Mouse (Mus musculus) lung, embryonic 14.5 days (tissue): ENCODE data around the gene Olfr1280. TPM values are rescaled to one million over a fixed set of nuclear protein-coding genes. Genes with fewer than 3 reads are reported as not detected.

Source experiments
- ATAC-seq: fragments of 200-750 bp; cut with Nextera tagmentation; 2 replicates; pipeline ENCODE4 v1.8.0; 2017; ENCODE audit warnings: mild to moderate bottlenecking, moderate TSS enrichment, moderate library complexity; ENCODE audit not compliant: insufficient read depth
- DNase-seq: peaks from one replicate; pipeline ENCODE4 v3.0.0-alpha.2; 2015
- H3K27ac ChIP-seq: fragments of 300-500 bp; sonication (generic); 2 replicates; pipeline ENCODE4 v1.5.1; 2014; ENCODE audit warnings: low read depth, mild to moderate bottlenecking, moderate library complexity
- H3K27me3 ChIP-seq: fragments of 300-500 bp; sonication (generic); 2 replicates; pipeline ENCODE4 v1.6.1; 2014; ENCODE audit warnings: low read length, control low read depth; ENCODE audit not compliant: insufficient read depth
- H3K36me3 ChIP-seq: fragments of 300-500 bp; sonication (generic); 2 replicates; pipeline ENCODE4 v1.6.1; 2014; ENCODE audit warnings: control low read depth; ENCODE audit not compliant: insufficient read depth
- H3K4me1 ChIP-seq: fragments of 300-500 bp; sonication (generic); 2 replicates; pipeline ENCODE4 v1.6.1; 2014; ENCODE audit warnings: antibody characterized with exemption, control low read depth; ENCODE audit not compliant: insufficient read depth
- H3K4me2 ChIP-seq: fragments of 300-500 bp; sonication (generic); 2 replicates; pipeline ENCODE4 v1.6.1; 2014; ENCODE audit warnings: mild to moderate bottlenecking
- H3K4me3 ChIP-seq: fragments of 300-500 bp; sonication (generic); 2 replicates; pipeline ENCODE4 v1.5.1; 2014; ENCODE audit warnings: low read depth, low read length
- H3K9ac ChIP-seq: fragments of 300-500 bp; sonication (generic); 2 replicates; pipeline ENCODE4 v1.6.1; 2014
- H3K9me3 ChIP-seq: fragments of 300-500 bp; sonication (generic); 2 replicates; pipeline ENCODE4 v1.6.1; 2016; ENCODE audit warnings: low read depth, low read length, control low read depth
- CTCF ChIP-seq: IDR thresholded peaks from 2 replicates; pipeline ENCODE4 v1.5.1; 2016; ENCODE audit warnings: antibody characterized with exemption, low read depth
- WGBS: fragments of 180-500 bp; shearing (Covaris S2); extraction: QIAGEN DNeasy Blood & Tissue Kit; methylation state at CpG from one replicate; pipeline ENCODE4 v1.1.7; 2014; 5-methylcytosine and 5-hydroxymethylcytosine counted together
- polyA plus RNA-seq: library from polyadenylated mRNA; unstranded; fragments of >200 nt; fragmentation: Nextera tagmentation; extraction: Ambion mirVana; gene quantifications from 2 replicates; pipeline ENCODE4 v1.2.1, GENCODE M21; 2014

The Olfr1280 gene
- polyA plus RNA-seq, 1 experiment from 2014 or later, result not detected

GRCm38 (mm10) chr2:111366490-111366889 lies 52.7 kb downstream of the Olfr1280 start, which contains the start of gene Olfr1283:
Olfr1283 (plus strand) TSS chr2:111366790.
- H3K36me3 ChIP-seq, result no peaks in the 10 kb centered on the region
- H3K4me1 ChIP-seq, result no peaks in the 10 kb centered on the region
- H3K27ac ChIP-seq, result no peak within 1 kb of the TSS
- no peak for TF ChIP-seq CTCF
- H3K4me3 ChIP-seq, result no peak within 1 kb of the TSS
- no peaks in the 10 kb centered on the region for H3K9me3 ChIP-seq
- H3K9ac ChIP-seq, result no peak within 1 kb of the TSS
- DNase-seq, result no peak
- no peak within 1 kb of the TSS for H3K4me2 ChIP-seq
- no peaks in the 10 kb centered on the region for H3K27me3 ChIP-seq
- 71% methylated on average over 2 of the region's 2 CpGs for WGBS
- ATAC-seq, result no peak

- no peak within 1 kb of the TSS for H3K9ac ChIP-seq
- ATAC-seq, result no peak
- H3K4me3 ChIP-seq, result no peak within 1 kb of the TSS
- H3K27me3 ChIP-seq, result no peaks in the 10 kb centered on the region
- no peak for DNase-seq
- no peaks in the 10 kb centered on the region for H3K4me1 ChIP-seq
- H3K36me3 ChIP-seq, result no peaks in the 10 kb centered on the region
- WGBS, result 88% methylated on average over 1 of the region's 1 CpGs
- H3K9me3 ChIP-seq, result no peaks in the 10 kb centered on the region
- H3K27ac ChIP-seq, result no peak within 1 kb of the TSS
- no peak within 1 kb of the TSS for H3K4me2 ChIP-seq
- no peak for TF ChIP-seq CTCF
Measured at GRCm38 (mm10) chr2:111375222-111375621, 61.4 kb downstream of the Olfr1280 start, which contains the start of gene Olfr1284. Olfr1284 (plus strand) TSS chr2:111375522.

Other genes starting within 250 kb of the Olfr1280 start
- gene Gm13941, start 208.0 kb upstream of the Olfr1280 start, polyA plus RNA-seq, result not detected in 2 replicates
- gene Gm15130, start 161.1 kb upstream of the Olfr1280 start, polyA plus RNA-seq, result not detected in 2 replicates
- gene 4930430A15Rik, start 84.4 kb upstream of the Olfr1280 start, polyA plus RNA-seq, result not detected in 2 replicates
- not detected in 2 replicates for gene Olfr1275, start 78.7 kb upstream of the Olfr1280 start, polyA plus RNA-seq
- gene Olfr1276, start 59.5 kb upstream of the Olfr1280 start, polyA plus RNA-seq, result not detected in 2 replicates
- not detected in 2 replicates for gene Olfr1277, start 39.9 kb upstream of the Olfr1280 start, polyA plus RNA-seq
- not detected in 2 replicates for gene Olfr1278, start 23.9 kb upstream of the Olfr1280 start, polyA plus RNA-seq
- gene Olfr1279, start 13.4 kb upstream of the Olfr1280 start, polyA plus RNA-seq, result not detected in 2 replicates
- not detected in 2 replicates for gene Olfr1281, start 12.5 kb downstream of the Olfr1280 start, polyA plus RNA-seq
- not detected in 2 replicates for gene Olfr1282, start 22.1 kb downstream of the Olfr1280 start, polyA plus RNA-seq
- not detected in 2 replicates for gene Olfr1283, start 52.8 kb downstream of the Olfr1280 start, polyA plus RNA-seq
- gene Olfr1284, start 61.5 kb downstream of the Olfr1280 start, polyA plus RNA-seq, result not detected in 2 replicates
- not detected in 2 replicates for gene Olfr1286, start 109.1 kb downstream of the Olfr1280 start, polyA plus RNA-seq
- gene Olfr1287, start 135.1 kb downstream of the Olfr1280 start, polyA plus RNA-seq, result not detected in 2 replicates
- not detected in 2 replicates for gene Olfr1288, start 160.1 kb downstream of the Olfr1280 start, polyA plus RNA-seq
- gene Olfr1289, start 166.8 kb downstream of the Olfr1280 start, polyA plus RNA-seq, result not detected in 2 replicates
- not detected in 2 replicates for gene Olfr1290, start 179.8 kb downstream of the Olfr1280 start, polyA plus RNA-seq
- gene Olfr1291-ps1, start 183.2 kb downstream of the Olfr1280 start, polyA plus RNA-seq, result not detected in 2 replicates
- not detected in 2 replicates for gene Olfr1293-ps, start 211.2 kb downstream of the Olfr1280 start, polyA plus RNA-seq
- not detected in 2 replicates for gene Olfr1294, start 226.3 kb downstream of the Olfr1280 start, polyA plus RNA-seq